Mouse (Mus musculus) embryonic fibroblast, embryonic 13.5 days (primary cell): ENCODE measurements at regions not wholly inside any gene's neighbourhood (a gene's known extent, or its start where the extent isn't known, plus 50 kb on each side); places are given as distances from the start of the nearest gene placed in this dataset.

Experiments
- CTCF ChIP-seq: IDR thresholded peaks from 2 replicates; pipeline ENCODE4 v1.5.1; 2011; ENCODE audit warnings: mild to moderate bottlenecking, control low read depth, low read length, moderate library complexity, borderline replicate concordance; ENCODE audit not compliant: insufficient read depth
- POLR2A ChIP-seq: IDR thresholded peaks from 2 replicates; pipeline ENCODE4 v1.6.1; 2011; ENCODE audit warnings: low read depth, mild to moderate bottlenecking, control low read depth, low read length, moderate library complexity

GRCm38 (mm10) chr13:43852888-43853287 is 68.3 kb downstream of the Cd83 start:
- TF ChIP-seq POLR2A (no peak), CTCF (no peak)
